Mouse (Mus musculus) bone marrow macrophage, adult 2 months (primary cell): ENCODE data around the gene Hnrnpk. TPM values are rescaled to one million over a fixed set of nuclear protein-coding genes. Genes with fewer than 3 reads are reported as not detected.
A peak's percentile ranks its signal among the peaks of the same experiment; 100 is the strongest.
"Not testable (repeated sequence)": the region's sequence is repeated elsewhere in the genome, so short reads cannot be mapped to it uniquely, and the experiment has no call there.

Experiments used
- H3K27ac ChIP-seq: 2 replicates; pipeline ENCODE4 v1.5.1; 2012; ENCODE audit warnings: low read depth, low read length; ENCODE audit not compliant: insufficient read depth
- H3K4me1 ChIP-seq: 2 replicates; pipeline ENCODE4 v1.6.1; 2012; ENCODE audit warnings: low read length; ENCODE audit not compliant: control insufficient read depth, insufficient read depth
- H3K4me3 ChIP-seq: 2 replicates; pipeline ENCODE4 v1.5.1; 2012; ENCODE audit warnings: mild to moderate bottlenecking, low read length, moderate library complexity; ENCODE audit not compliant: insufficient read depth
- CTCF ChIP-seq: IDR thresholded peaks from 2 replicates; pipeline ENCODE4 v1.5.1; 2012; ENCODE audit warnings: low read depth, mild to moderate bottlenecking, low read length, moderate library complexity
- POLR2A ChIP-seq: IDR thresholded peaks from 2 replicates; pipeline ENCODE4 v1.6.1; 2012; ENCODE audit warnings: mild to moderate bottlenecking, low read depth, low read length, borderline replicate concordance
- polyA plus RNA-seq: library from polyadenylated mRNA; stranded (reverse); fragments of >200 nt; gene quantifications from 2 replicates; pipeline ENCODE4 v1.2.4, GENCODE M21; 2012; ENCODE audit not compliant: missing spikeins, insufficient read depth, insufficient read length

The Hnrnpk gene
- polyA plus RNA-seq, 1 experiment = 846 TPM

DNA sequence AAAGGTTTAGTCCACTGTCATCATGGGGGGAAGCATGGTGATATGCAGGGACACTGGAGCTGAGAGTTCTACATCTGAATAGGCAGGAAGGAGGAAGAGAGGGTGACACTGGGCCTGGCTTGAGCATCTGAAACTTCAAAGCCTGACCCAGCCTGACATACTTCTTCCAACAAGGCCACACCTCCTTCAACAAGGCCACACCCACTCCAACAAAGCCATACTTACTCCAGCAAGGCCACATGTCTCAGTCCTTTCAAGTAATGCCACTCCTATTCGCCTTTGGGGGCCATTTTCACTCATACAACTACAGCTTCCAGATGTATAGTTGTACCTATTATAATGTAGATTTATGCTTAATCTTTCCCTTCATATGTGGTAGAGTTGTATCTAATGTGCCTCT is 35.5 kb downstream of the Hnrnpk start:
- TF ChIP-seq CTCF (no peak), POLR2A (no peak)
- H3K27ac ChIP-seq = no peak overlapping the region
- H3K4me1 ChIP-seq = peaks cover 9% of the 10 kb centered on the region
- no peak overlapping the region for H3K4me3 ChIP-seq

DNA sequence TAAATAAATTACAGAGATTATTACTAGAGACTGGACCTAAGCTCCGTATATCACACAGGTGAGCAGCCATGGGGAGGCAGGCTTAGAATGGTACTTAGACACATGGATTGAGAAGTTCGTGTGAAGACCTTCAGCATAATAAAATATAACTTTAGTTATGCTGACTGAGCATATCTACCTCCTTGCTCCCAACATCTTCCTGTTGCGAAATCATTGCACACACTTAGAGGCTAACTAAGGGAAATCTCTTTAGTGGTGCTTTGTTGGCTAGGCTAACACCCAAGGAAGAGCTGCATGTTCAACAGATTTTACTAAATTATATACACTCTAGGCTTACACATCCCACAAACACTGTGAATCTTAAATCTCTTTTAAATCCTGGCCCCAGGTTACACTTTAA is 36.8 kb downstream of the Hnrnpk start:
- TF ChIP-seq CTCF (no peak), POLR2A (no peak)
- H3K4me1 ChIP-seq = peaks cover 9% of the 10 kb centered on the region
- no peak overlapping the region for H3K4me3 ChIP-seq
- no peak overlapping the region for H3K27ac ChIP-seq

DNA sequence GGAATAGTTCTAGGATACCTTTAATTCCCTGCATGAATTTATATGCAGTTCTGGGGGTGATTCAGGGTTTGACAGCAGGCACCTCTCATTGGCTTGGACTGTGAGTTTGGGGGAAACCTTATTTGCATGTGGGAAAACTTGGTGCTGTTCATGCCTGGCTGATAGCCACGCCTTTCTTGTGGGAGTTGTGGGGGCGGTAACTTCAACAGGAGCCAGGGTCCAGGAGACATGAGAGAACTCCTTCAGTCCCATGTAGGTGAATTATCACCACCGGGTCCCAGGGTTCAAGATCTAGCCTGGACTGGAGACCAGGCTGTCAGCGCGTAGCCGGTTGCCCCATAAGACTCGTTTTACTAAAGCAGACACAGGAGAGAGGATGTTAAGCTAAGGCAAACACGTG is 38.0 kb downstream of the Hnrnpk start:
- not testable (repeated sequence) for H3K4me1 ChIP-seq, H3K4me3 ChIP-seq, H3K27ac ChIP-seq

DNA sequence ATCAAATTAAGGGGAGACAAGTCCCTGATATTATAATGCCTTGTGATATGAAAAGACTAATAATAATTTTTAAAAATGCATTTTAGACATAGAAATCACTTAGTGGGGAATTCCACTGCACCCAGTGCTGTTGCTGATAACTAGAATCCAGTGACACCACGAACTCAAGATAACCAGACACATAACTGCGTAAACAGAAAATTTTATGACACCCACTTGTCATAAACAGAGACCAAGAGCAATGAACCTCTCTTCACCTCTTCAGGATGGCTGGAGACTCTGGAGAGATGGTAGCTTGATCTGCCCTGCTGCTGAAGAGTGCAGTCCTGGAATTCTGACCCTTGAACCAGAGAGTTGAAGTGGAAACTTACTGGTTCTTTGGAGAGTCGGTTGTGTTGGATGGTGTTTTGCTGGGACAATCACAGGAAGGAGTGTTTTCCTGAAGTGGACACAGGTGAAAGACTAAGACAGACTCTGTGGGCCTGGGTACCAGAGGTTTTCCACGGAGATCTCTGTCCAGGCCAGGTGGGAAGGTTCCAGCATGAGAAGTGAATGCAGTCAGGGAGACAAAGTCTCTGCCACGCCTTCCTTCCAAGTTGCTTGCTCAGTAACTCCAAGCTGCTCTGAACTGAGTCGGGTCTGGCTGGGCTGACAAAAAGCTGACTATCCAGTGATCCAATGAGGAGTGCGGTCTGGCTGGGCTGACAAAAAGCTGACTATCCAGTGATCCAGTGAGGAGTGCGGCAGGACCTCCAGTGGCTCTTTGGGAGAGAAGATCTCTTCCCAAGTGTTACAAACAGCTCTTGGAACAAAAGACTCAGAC is 38.6 kb downstream of the Hnrnpk start:
- Histone ChIP-seq H3K4me1 (peaks cover 9% of the 10 kb centered on the region), H3K4me3 (no peak overlapping the region)
- TF ChIP-seq CTCF (no peak), POLR2A (no peak)

DNA sequence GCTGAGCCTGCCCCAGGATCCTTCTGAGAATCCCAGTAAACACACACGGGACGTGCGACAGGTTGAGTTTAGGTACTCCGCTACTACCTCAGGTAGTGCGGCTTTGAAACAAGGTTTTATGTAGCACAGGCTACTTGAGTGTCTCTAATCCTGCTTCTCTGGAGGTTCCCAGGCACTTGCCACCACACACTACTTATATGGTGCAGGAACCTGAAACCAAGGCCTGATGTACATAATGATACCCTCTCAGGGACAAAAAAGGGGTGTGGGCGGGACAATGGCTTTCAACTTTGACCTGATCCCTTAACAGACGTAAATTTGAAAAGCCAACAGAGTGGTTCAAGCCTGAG is 43.9 kb downstream of the Hnrnpk start:
- H3K4me3 ChIP-seq = peak overlapping the region; percentile 49
- H3K27ac ChIP-seq = no peak overlapping the region
- H3K4me1 ChIP-seq = no peaks in the 10 kb centered on the region
- TF ChIP-seq POLR2A (no peak), CTCF (no peak)

More for the DNA sequence above, 38.6 kb downstream of the Hnrnpk start:
- no peak overlapping the region for H3K27ac ChIP-seq

DNA sequence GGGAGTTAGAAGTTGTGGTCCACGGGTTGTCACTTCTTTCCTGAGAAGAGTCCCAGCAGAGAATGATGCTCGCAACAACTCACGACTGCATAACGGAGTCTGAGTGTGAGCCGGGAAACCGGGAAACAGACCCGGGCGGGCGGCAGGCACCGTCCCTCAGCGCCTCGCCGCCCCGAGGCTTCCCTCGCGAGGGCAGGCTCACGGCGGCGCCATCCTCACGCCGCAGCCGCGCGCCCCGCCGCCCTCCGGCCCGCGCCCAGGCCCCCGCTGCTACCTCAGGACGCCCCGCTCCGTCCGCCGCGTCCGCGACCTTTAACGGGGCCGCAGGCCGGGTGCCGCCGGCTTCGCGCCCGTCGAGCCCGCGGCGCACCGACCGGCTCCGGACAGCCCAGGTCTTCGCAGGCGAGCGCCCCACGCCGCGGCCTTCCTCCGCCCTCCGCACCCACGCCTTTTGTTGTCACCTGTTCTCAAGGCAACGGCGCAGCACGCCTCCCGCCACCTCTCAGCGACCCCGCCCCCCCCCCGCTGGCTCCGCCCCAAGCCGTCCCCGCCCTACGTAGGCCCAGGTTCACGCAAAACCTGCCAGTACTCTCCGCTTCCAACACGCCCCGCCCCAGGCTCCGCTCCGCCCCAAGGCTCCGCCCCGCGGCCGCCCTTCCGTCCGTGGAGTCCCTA is 44.4 kb downstream of the Hnrnpk start, which contains the start of gene Kif27:
TSS of gene Kif27 (minus strand) at position 494 of the 675 bp plus-strand sequence.
- TF ChIP-seq POLR2A = no peak
- H3K4me3 ChIP-seq = peak within 1 kb of the TSS; percentile 63
- H3K4me1 ChIP-seq = no peaks in the 10 kb centered on the region
- no peak within 1 kb of the TSS for H3K27ac ChIP-seq

DNA sequence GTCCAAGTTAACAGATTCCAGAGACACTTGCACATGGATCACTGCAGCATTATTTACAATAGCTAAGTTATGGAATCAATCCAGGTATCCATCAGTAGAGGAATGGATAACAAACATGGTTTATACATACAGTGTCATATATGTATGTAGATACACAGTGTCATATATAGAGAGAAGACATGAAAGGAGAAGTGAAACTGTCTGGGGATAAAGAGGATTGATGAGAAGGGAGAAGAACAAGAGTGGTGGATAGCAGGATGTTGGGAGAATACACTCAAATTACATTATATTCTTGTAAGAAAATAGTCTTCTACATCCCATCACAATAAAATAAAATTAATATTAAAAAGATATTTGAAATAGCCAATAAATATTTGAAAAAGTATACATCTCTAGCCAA is 50.1 kb downstream of the Hnrnpk start:
- 0 out of 2 replicates have a peak, but pooled peaks cover 2% of the 10 kb centered on the region for H3K4me1 ChIP-seq
- no peak overlapping the region for H3K4me3 ChIP-seq
- TF ChIP-seq CTCF (no peak), POLR2A (no peak)
- H3K27ac ChIP-seq = no peak overlapping the region

DNA sequence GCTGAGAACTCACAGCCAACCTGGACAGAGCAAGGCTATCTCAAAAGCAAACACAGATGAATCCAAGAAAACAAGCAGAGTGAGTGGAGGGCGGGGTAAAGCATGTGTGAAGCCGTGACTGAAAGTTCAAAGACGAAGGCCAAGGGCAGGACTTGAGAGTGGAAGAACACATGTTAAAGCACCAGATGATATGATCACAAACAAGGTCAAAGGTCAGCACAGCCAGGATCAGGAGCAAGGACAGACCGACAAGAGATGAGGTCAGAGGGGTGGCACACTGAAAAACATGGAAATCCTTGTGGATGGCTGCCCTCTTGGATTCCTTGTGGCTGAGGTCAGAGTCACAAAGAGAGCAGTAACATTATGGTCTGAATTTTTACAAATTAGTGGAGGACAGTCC is 52.5 kb downstream of the Hnrnpk start:
- TF ChIP-seq POLR2A = no peak
- TF ChIP-seq CTCF = no peak
- Histone ChIP-seq H3K4me1 (0 out of 2 replicates have a peak, but pooled peaks cover 2% of the 10 kb centered on the region), H3K27ac (no peak overlapping the region), H3K4me3 (no peak overlapping the region)

DNA sequence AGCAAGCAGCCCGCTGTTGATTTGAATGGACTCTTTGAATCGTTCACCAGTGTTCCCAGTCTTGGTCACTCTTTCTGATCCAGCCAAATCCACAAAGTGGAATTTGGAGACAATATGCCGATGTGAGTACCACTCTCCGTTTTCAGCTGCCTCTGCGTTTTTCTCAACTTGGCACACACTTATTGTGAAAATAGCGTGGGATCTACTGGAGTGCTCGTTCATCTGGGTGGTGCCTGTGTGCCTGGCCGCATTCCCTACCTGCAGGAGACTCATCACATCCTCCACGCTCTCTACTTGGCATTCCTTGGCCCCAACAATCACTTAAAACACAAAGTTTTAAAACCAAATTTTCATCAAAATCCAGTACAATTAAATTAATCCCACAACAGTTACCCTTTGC is 58.6 kb downstream of the Hnrnpk start:
- H3K4me1 ChIP-seq = 0 out of 2 replicates have a peak, but pooled peaks cover 2% of the 10 kb centered on the region
- TF ChIP-seq CTCF (no peak), POLR2A (no peak)
- no peak overlapping the region for H3K27ac ChIP-seq
- H3K4me3 ChIP-seq = no peak overlapping the region

Other genes with a start within 250 kb of the Hnrnpk start
- 45.7 and 49.4 TPM in 2 replicates for gene Idnk, start 245.7 kb downstream of the Hnrnpk start, polyA plus RNA-seq
- 56.9 and 59.9 TPM in 2 replicates for gene Ubqln1, start 187.7 kb downstream of the Hnrnpk start, polyA plus RNA-seq
- gene Gkap1, start 127.6 kb downstream of the Hnrnpk start, polyA plus RNA-seq = 28.5 and 31.5 TPM in 2 replicates
- gene Kif27, start 44.2 kb downstream of the Hnrnpk start, polyA plus RNA-seq = not detected in 2 replicates
- 19.7 and 20.6 TPM in 2 replicates for gene 2210016F16Rik, start 18.1 kb downstream of the Hnrnpk start, polyA plus RNA-seq
- gene Rmi1, start 1.1 kb downstream of the Hnrnpk start, polyA plus RNA-seq = 25.1 and 25.4 TPM in 2 replicates
- not detected in 2 replicates for gene Slc28a3, start 207.5 kb upstream of the Hnrnpk start, polyA plus RNA-seq